Mouse (Mus musculus) right cerebral cortex, postnatal 10 days (tissue): ENCODE results near the gene Tia1.
A peak's percentile ranks its signal among the peaks of the same experiment; 100 is the strongest.

Experiments used
- DNase-seq, 2 experiments: peaks; one replicate each; pipeline ENCODE4 v3.0.0; 2021; ENCODE audit warnings: low spot score in 2 of 2

Tia1 gene

GRCm38 (mm10) chr6:86480189-86480831 is 76.3 kb downstream of the Tia1 start:
- DNase-seq, result peak in 1 of 2 experiments; percentile 41

DNA sequence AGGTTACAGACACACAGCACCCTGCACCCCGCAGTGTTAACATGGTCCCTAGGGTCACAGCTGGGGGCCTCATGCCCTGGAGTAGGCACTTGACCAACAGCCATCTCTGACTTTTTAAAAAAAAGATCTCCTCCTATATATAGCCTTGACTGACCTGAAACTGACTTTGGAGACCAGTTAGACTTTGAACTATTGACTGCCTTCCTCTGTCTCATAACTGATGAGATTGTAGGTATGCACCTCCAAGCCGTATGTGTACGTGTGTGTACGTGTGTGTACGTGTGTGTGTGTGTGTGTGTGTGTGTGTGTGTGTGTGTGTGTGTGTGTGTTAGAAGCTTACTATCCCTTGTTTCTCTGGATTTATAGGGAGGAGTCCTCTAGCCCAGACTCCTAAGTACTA is 77.9 kb downstream of the Tia1 start:
- no peak for DNase-seq
